Mouse (Mus musculus) adrenal gland, adult (tissue): Measurements from ENCODE around the gene D430041D05Rik.
A peak's percentile ranks its signal among the peaks of the same experiment; 100 is the strongest.

ENCODE experiments used
- DNase-seq, 2 experiments: peaks; one replicate each; pipeline ENCODE4 v3.0.0; 2022 to 2023; ENCODE audit warnings: low spot score in 1 of 2; ENCODE audit not compliant: inconsistent age in 2 of 2

D430041D05Rik gene

DNA sequence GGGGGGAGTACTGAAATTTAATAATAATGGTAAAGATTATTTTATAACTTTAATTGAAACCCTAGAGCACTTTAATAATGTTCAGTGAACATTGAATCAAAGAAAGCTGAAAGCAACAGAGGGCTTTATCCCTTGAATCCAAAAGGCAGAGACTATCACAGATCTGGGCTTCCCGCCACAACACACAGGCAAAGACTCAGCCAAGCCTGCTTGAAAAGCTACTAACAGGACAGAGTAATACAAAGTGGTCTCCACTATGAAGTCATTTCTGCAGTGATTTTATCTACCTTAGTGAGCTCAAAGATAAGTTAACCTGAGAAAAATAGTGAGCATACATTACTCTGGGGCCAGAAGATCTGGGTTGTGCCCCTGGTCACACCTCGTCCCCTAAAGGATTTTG is 128.0 kb downstream of the D430041D05Rik start:
- no peak for DNase-seq

DNA sequence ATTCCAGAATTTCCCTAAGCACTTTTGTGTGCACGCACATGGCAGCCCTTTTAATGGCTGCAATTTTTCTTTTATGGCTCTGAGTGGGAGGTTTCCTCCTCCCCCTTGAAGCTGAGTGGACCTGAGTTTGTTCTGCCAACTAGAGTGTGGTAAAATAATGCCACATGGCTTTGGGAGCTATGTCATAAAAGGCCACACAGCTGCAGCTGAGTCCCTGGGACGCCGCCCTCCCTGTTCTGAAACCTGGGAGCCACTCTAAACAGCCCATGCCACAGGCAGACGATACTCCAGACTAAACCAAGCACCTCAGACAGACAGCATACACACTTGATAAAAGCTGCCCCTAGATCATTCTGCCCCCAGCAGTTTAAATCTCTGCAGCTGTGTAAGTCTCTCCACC is 143.8 kb downstream of the D430041D05Rik start:
- DNase-seq, result no peak

DNA sequence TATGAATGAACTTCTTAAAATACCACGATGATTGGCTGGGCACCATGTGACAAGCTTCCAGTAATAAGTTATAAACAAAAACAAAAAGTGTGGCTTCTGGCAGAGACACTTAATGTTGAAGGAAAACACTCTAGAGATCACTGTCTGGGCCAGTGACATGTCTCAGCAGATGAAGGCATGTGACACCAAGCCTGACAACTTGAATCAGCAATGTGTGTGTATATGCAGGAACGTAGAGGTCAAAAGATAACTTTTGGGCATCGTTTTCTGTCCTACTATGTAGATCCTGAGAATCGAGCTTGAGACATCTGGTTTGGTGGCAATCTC is 149.1 kb downstream of the D430041D05Rik start:
- no peak for DNase-seq

- no peak for DNase-seq
Observed at GRCm38 (mm10) chr2:104260920-104261740, 149.7 kb downstream of the D430041D05Rik start.

GRCm38 (mm10) chr2:104256585-104256984 is 154.2 kb downstream of the D430041D05Rik start:
- no peak for DNase-seq

- no peak for DNase-seq
Observed at GRCm38 (mm10) chr2:104254944-104255343, 155.9 kb downstream of the D430041D05Rik start.

GRCm38 (mm10) chr2:104253341-104253740 is 157.5 kb downstream of the D430041D05Rik start:
- no peak for DNase-seq

GRCm38 (mm10) chr2:104251647-104252046 is 159.2 kb downstream of the D430041D05Rik start:
- no peak for DNase-seq

DNA sequence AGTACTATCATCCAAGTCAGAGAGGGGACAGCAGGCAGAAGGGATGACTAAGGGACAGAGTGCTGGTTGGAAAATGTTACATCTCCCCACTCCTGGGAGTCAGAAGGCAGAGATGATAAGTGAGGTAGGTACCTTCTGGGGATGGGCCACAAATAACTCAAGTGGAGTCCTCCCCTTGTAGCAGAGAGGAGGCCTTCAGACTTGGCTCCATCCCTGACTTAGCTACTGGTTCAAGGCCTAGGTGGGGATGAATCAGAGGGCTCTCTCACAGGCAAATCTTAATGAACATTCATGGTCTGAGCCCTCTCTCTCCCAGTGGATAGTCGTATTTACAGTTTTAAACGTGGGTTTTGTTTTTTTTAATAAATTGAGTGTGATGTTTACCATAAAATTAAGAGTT is 161.0 kb downstream of the D430041D05Rik start:
- DNase-seq, result peak in 1 of 2 experiments; percentile 74

DNA sequence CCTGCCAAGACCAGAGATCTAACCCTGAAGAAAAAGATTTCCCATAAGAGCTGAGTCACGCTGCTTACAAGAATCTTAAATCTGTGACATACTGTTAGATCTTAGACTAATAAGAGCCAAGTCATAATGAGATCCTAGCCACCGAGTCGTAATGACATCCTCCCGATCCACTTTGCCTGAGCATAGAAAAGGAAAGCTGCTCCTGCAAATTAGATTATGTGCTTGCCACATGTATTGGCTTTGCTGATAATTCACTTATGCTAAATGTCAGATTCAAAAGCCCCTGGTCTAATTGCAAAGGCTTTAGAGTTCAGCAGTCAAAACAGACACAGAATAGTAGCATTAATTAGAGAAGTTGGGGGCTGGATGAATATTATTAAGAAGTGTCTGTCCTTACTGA is 164.0 kb downstream of the D430041D05Rik start:
- peak in 1 of 2 experiments; percentile 41 for DNase-seq

DNA sequence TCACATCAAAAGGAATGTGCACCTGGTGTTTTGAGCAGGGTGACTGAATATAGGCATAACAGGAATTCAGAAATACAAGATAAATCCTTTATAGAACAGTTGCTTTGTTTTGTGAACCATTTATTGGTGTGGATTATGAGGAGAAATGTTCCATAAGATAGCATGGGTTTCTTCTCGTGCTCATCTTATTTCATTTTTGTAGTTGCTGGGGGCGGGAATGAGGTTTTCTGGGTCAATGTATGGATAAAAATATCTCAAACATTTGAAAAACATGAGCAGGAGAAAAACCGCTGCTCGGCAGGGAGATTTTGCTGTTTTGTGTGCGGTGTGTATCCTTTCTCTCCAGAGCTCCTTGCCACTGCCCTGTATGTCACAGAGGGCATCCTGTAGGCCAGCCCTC is 168.8 kb downstream of the D430041D05Rik start:
- DNase-seq, result no peak

DNA sequence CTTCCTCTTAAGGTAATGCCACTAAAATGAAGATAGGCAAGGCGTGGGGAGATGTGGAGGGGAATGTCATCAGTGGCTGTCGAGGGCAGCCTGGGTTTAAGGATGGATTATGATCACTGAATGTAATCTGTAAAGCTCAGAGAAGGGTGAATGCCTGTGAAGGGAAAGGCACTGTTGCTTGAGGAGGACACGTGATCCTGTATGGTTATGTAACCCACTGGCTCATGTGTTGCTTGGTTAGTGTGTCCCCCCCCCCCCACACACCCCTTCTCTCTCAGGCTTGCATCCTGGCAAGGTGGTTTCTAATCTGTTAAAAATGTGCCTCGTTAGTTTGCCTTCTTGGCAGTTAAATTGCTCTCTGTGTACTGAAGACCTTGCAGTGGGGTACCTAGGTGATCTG is 173.7 kb downstream of the D430041D05Rik start:
- no peak for DNase-seq

- DNase-seq, result no peak
Observed at GRCm38 (mm10) chr2:104230444-104230843, 180.4 kb downstream of the D430041D05Rik start.

DNA sequence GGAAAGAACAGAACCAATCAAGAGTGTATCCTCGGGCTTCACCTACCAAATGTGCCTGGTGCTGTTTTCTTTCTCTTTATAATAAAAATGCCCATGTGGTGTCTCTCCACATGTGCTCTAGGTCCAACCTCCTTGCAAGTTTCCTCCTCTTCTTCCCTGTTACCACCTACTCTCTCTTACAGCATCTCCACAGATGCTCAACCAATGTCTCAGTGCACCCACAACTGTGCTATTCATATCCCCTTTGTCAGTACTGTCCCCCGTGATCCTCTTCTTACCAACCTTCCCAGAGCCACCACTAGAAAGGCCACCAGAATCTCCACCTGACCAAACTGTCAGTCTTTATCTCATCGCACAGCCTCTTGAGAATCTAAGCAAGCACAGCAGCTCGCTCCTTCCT is 184.8 kb downstream of the D430041D05Rik start:
- no peak for DNase-seq

GRCm38 (mm10) chr2:104219733-104220391 is 191.0 kb downstream of the D430041D05Rik start:
- DNase-seq, result no peak

DNA sequence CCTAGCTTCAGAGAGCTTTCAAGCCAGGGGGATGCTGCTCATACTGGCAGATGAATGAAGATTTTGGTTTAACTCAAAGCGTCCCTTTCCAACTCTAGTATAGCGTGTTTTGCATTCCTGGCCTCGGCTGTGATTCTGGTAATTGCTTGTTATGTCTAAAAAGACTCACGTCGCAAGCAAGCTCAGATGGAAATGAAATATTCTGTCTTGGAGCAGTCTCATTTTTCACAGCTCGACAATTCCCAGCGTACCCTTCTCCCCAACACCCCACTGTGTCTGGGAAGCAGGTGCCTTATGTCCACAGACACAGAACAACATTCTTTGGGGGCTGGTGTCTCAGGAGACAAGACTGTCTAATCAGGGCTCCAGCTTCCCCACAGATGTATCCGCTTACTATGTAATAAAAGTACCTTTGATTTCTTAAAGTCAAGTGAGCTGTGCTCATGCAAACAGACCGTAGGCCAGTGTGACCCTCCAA is 192.2 kb downstream of the D430041D05Rik start:
- DNase-seq, result no peak

DNA sequence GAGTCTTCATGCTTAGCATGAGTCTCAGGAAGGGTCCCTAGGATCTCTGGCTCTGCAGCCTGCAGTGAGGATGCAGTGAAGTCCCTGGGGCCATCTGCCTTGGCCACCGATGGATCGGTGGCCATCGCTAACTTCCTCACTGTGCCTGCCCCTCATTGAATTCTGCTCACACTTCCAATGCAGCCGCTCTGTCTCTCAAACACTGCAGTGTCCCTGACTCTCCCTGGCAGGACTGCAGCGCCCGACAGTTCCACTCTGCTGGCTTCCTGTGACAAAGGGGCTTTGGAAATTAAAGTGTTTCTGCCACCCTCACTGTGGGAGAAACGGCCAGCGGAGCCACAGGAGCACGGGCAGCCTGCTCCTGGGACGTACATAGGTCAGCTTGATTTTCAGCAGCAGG is 192.7 kb downstream of the D430041D05Rik start:
- DNase-seq, result no peak

- DNase-seq, result no peak
Observed at GRCm38 (mm10) chr2:104209408-104209807, 201.4 kb downstream of the D430041D05Rik start.

- DNase-seq, result no peak
Observed at GRCm38 (mm10) chr2:104208415-104208814, 202.4 kb downstream of the D430041D05Rik start.

- peak; percentile 68 to 79 for DNase-seq
Observed at GRCm38 (mm10) chr2:104207948-104208347, 202.9 kb downstream of the D430041D05Rik start.

- DNase-seq, result no peak
Observed at GRCm38 (mm10) chr2:104205623-104206022, 205.2 kb downstream of the D430041D05Rik start.

DNA sequence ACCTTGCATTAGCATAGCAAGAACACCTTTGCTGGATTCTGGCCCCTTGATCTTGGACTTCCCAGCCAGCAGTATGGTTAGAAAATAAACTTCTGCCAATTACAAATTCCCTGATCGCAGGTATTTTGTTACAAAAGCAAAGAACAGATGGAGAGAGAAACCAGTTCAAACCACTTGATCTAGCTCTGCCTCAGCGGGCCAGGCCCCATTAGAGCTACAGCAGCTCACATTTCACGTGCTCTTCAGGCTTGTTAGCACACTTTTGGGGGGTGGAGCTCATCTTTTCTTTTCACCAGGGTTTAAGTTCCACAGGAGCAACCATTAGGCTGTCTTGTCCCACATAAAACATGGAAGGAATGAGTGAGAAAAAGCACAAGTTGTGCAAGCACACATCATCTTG is 210.6 kb downstream of the D430041D05Rik start:
- no peak for DNase-seq
